Mouse (Mus musculus) ZHBTc4 (cell line): ENCODE measurements around the gene Focad.
A peak's percentile ranks its signal among the peaks of the same experiment; 100 is the strongest.
"Not testable (repeated sequence)": the region's sequence is repeated elsewhere in the genome, so short reads cannot be mapped to it uniquely, and the experiment has no call there.

ENCODE experiments used
- DNase-seq: peaks from one replicate; pipeline ENCODE4 v3.0.0-alpha.2; 2011; ENCODE audit warnings: low read depth, low spot score

Gene Focad

DNA sequence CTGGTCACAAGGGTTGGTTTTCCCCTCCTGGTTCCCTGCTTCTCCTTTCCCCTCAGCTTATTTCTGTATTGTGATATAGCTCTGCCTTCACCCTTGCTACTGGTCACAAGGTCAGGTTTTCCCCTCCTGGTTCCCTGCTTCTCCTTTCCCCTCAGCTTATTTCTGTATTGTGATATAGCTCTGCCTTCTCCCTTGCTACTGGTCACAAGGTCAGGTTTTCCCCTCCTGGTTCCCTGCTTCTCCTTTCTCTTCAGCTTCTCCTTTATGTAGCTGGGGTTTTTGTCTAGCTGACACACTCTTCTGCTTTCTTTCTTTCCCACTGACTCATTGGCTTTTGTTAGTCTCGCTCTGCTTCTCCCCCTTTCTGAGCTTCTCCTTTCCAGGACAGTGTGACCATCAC lies 296.2 kb downstream of the Focad start:
- DNase-seq: not testable (repeated sequence)

DNA sequence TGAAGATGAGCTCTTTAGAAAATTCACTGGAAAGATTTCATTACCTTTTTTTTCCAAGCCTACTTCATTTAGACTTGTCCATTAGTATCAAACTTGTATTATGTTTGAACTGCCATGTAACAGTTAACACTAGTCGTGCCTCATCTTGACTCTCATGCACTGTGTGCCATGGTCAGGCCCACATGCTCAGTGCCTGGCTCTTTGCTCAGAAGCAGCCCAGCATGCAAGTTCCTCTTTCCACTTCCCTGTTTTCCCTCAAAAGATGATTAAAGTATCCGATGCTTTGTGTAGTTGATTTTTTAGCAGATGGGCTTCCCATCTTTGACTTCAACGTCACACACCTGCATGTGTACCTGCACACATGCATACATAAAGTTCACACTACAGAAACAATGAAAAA lies 301.3 kb downstream of the Focad start:
- DNase-seq: no peak

DNA sequence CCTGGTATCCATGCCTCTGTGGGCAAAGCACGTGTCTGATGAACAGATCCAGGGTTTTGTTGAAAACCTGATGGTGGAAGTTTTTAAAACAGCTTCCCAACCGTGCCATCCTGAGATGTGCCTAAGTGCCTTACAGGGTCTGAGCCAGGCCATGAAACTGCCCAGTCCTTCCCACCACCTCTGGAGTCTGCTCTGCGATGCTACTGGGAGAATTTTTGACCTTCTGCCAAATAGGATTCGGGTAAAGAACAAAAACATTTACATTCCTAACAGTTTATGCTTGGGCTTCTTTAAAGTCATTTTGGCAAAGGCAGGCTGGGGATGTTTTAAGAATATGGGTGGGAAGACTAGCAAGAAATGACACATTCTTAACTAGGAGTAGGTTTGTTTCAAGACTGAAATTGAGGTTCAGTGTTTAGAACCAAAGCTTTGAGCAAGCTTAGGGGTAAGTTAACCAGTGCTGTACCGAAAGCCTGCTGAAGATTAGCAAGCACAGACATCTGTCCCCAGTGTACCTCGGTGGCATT lies 302.6 kb downstream of the Focad start:
- no peak for DNase-seq

DNA sequence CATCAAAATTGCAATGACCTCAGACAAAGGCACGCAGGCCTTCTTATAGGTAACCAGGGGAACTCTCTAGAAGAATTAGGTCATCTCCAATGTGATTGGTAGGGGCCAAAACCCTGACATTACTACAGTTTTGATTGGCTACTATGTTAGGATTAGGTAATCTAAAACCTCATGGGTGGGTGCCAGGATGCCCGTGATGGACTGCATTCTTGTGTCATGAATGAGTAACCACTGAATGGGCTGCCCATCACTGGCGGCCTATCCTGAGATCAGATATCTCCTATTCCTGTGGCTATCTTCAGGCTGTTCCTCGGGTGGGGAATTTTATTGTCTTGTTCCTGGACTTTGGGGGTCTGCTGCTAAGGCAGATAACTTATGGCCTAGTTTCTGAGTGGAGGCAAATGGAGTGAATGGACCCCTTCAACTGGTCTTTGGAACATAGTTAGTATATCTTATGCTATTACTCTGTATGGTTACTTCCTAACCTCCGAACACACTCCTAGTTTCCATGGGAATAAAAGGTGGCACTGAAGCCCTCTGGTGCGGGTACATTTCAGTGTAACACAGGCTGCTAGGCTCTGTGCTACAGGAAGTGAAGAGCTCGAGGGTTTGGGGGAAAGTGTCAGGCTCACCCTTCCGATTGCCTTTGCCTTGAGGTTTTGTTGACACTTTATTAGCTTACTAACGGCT lies 306.0 kb downstream of the Focad start:
- no peak for DNase-seq

DNA sequence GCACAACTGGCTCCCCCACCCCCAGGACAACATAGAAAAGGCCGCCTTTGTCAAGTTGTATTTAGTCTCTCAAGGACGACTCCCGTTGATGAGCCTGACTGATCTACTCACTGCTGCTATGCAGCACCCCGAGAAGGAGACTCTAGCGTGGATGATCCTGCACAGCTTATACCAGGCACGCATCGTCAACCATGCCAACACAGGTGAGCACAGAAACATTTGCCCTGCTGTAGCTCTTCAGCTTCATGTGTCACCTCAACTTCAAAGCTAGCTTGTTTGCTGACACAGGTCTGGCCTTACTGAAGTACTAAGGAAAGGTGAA lies 306.5 kb downstream of the Focad start:
- DNase-seq: no peak

DNA sequence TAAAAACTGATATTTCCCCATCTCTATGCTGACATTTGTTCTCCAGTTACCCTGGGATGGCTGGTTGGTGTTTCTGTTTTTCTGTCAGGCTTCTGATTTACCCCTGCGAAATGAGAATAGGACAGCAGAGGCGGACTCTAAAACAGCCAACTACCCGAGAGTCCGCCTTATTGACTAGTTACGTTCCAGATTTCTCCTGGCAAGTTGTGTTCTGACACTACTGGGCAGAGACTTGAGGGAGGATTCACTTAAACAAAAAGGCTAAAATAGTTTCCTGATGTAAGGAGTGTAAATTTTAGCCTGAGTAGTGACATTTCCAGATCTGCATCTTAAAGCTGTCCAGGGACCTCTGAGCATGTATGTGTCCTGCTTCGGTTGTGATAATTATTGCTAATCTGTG lies 308.5 kb downstream of the Focad start:
- no peak for DNase-seq

DNA sequence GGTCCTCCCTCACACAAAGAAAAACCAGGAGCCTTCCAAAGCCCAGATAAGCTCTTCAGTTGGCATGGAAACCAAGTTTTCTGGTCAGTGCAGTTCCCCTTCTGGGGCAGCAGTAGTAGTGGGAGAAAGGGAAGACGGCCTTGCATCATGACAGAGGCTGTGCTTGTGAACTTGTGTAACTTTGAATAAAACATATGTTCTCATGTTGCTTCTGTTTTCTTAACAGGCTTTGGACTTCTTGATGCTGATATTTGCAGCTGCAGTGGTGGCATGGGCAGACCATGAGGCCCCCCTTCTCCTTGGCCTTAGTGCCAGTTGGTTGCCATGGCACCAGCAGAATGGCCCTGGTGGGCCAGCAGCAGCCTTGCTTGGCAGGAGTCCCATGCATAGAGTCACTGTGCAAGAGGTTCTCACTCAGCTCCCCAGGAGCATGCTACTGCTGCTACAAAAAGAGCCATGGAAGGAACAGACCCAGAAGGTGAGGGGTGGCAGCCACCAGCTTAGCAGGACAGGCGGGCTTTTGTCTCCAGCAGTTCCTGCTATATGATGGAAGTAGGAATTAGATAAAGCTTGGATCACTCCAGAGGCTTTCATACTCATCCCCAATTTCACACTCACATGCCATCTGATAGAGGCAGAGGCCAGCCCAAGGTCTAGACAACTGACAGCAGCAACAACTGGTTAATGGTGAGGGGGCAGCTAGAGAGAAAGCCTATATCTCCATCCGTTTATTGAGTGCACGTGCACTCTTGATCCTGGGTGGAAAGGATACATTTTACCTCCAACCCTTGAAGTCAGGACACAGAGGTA lies 312.7 kb downstream of the Focad start:
- DNase-seq: no peak

DNA sequence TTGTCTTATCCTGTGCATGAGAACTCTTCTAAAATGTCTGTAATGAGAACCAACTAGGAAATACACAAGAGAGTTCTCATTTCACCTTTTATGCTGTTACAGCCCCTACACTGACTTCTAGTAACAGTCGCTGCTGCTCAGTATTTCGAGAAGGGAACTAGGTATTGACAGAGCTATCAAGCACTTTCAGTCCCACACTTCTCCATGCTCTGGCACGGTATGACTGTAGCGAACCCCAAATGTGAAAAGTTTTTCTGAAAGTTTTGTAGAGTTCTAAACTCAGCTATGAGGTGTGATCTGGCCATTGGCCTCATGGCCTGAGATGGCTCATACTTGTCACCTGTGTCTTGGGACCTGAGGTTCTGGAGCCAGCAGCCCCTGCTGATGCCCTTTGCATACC lies 314.9 kb downstream of the Focad start:
- no peak for DNase-seq

DNA sequence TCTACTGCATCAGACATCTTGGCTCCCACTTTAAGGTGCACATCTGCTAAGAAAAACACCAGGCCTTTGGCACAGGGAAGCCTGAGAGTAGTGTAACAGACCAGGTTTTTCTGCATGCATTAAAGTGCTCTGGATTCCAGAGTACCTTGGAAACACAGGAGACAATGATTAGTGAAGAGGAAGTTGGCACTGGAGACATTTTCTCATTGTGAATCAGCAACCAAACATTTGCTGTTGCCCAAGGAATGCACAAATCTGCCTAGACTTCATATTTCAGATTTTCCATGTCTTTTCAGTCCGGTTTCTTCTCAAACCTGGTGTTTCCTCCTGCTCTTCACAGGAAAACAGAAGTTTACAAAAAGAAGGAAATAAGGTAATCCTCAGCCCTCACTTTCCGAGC lies 317.9 kb downstream of the Focad start:
- DNase-seq: no peak

DNA sequence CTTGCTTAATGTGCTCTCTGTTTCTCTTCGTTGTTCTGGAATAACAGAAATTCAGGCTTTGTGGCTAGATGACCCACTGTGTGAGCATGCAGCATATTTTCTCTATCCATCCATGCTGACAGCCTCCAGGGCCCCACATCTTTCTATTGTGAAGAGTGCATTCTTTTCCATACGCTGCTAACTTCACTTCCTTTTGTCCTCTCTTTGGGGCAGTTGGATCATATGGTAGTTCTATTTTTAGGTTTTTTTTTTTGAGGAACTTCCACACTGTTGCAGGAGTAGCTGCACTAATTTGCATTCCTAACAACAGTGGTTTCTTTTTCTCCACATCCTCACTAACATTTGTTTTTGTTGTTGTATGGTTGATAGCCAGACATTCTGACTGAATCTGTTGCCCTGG lies 320.6 kb downstream of the Focad start:
- DNase-seq: no peak

DNA sequence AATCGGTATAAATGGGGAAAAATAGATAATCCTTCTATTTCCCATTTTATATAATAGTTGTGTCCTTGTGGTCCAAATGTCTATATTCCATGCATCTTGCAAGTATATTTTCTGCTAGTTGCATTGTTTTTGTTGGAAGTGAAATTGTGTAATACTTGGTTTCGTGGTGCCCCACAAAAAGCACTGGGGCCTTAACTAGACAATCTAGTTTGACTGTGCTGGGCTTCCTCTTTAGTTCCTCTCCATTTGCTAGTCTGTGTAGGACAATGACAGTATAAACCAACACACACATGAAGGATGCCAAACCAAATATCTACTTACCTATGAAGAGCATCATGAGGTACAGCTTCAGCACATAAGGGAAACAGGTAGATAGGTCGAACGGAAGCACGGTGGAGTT lies 324.9 kb downstream of the Focad start:
- no peak for DNase-seq

DNA sequence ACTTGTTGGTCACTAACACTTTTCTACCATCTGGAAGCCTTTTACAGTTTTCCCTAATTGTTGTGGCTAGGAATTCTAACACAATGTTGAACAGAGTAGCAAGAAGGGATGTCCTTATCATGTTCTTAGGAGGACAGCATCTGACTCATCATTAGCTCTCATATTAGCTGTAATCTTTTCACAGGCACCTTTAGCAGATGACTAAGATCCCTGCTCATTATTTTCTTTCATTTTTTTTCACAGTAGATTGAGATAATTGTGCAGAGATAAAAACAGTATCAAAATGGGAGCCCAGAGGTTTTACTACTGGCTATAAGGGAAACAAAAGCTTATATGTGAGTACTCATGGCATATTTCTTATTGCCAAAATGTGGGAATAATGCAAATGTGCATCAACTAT lies 330.1 kb downstream of the Focad start:
- no peak for DNase-seq

DNA sequence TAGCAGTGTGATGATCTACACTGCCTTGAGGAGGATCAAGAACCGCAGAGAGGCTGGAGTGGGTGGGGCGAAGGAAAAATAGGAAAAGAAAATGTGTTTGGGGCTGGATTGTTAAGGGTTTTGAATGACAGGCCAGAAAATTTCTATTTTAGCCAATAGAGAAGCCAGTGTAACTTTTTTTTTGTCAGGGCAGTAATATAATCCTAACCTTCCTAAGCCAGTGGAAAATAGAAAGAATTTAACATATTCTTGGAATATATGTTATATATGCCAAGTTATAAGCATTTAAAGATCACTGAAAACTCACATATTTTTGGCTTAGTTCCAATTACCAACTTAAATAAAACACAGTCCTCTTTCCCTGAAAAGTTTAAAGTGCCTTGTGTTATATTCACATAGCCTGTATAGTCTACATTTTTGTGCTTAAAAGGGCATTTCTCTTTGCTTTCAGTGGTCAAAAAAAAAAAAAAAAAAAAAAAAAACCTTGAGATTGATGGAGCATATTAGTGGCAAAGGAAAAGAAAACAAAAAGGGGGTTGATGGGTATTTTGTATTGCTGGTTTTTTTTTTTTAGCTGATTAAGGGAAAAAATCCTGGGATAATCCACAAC lies 333.3 kb downstream of the Focad start:
- no peak for DNase-seq

DNA sequence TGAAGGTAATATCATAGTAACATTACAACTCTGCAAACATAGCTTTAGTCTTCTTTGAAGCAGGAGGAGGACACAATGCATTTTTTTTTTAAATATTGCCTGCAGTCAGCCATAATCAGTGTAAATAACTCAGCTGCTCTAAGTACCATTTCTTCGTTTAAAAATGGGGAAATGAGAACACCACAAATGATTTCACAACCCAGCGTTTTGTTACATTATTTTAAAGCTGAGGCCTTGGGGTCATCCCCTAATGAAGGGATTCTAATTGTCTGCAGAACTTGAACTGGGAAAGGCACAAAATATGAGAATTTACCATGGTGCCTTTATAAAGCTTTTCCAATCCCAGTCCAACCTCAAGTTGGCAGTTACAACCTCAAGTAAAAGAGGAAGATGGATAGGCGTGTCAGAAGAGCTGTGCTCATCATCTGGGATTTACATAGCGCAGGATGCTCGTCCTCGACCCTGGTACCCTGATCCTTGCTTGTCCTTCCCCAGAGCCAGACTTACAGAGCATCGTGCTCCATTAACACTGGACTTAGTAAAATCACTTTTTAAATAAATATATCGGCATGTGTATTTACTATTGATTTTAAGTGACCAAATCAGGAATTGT lies 338.1 kb downstream of the Focad start:
- DNase-seq: no peak

DNA sequence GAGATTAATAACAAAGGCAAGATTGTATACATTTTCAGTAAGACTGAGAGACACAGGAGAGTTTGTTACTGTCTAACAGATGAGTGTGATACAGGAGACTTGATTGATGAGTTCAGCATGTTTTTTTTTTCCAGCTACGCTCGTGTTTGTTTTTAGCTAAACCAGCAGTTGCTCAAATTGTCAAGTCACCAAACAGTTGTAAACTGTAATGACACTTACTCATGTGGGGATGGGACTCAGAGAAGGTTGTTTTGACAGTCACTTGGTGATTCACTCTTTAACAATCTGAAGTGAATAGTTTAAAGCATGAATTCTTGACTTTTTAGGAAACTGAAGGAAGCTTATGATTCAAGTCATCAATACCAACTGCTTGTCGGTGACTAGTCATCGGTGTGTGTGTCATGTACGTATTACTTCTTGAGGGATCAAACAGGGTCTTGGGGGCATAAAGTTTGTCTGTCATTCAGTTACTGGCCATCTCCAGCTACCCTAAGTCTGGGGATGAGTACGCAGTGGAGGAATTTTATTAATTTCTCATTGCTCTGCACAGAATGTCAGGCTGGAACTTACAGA lies 342.2 kb downstream of the Focad start:
- DNase-seq: no peak

DNA sequence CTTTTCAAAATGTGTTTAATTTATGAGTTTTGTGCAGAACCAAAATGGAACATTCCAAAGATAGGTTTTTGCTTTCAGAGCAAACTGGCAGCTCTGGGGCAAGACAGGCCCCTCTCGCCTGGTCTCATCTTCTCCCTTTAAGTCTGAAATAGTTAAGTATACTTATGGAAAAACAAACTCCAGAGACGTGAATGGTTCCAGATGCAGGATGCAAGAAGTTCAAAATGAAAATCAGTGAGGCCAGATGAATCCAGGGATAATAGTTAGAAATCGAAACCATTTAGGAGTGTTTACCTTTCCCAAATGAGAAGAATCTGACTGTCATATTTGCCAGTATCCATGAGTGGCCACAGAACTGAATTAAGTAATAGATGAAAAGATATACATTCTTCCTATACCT lies 342.7 kb downstream of the Focad start:
- no peak for DNase-seq

DNA sequence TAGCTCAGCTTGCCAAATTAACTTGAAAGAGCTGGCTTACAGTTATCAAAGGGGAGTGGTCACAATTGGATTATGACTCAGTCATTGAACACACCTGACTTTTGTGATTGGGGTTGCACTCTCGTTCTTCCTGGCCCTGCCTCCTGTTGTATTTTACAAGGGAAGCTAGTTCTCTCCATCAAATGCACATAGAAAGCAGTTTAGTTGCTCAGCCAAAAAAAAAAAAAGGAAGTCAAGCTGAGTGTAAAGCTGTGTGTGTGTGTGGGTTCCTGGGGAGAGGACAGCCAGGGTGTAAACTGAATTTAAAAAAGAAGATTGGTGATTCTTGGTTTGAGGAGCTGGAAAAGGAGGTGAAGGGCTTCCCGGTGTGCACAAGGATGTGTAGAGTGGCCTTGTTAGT lies 343.5 kb downstream of the Focad start:
- DNase-seq: no peak

DNA sequence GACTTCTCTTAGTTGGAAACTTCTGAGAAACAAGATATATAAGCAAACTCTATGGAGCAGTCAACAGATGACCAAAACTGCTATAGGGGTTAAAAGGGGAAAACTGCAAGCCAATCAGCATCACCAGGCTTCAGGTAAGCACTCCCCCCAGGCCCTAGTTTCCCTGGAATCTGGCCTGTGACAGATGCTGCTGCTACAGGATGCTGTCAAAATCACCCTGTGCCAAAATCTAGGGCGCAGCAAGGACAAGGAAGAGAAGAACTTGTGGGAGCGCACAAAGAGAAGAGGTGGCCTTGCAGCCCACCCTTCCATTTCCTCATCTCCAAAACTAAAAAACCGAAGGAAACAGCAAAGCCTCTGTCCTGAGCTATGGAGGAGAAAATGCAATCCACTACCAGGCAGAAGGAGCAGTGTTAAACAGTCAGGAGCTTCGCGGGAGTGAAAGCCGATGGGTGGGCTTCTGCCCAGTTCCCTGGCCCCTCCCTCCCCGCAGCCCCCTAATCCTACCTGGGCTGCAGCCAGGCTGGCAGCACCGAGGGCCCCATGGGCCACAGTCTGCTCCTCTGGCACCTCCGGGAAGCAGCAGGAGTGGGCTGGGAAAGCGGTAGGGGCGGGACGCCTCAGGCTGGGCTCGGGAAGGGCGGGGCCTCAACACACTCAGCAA lies 344.0 kb downstream of the Focad start, which contains the start of gene Hacd4:
Hacd4 (minus strand) TSS at position 603 of the 664 bp plus-strand sequence.
- peak; percentile 68 for DNase-seq

DNA sequence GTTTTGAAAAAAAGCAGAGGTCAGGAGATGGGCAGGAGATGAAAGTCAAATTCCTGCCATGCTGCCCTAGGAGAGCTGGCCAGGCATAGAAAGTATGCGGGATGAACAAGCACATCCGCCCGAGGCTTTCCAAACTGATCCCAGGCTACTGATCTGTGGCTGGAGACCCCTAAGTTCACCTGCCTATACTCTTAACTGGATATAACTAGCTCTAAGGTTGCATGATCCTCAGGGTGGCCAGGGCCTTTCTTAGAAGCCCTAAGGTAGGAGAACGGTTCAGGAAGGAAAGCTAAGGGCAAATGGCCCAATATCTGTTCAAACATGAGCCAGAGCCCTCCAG lies 344.5 kb downstream of the Focad start:
- no peak for DNase-seq

DNA sequence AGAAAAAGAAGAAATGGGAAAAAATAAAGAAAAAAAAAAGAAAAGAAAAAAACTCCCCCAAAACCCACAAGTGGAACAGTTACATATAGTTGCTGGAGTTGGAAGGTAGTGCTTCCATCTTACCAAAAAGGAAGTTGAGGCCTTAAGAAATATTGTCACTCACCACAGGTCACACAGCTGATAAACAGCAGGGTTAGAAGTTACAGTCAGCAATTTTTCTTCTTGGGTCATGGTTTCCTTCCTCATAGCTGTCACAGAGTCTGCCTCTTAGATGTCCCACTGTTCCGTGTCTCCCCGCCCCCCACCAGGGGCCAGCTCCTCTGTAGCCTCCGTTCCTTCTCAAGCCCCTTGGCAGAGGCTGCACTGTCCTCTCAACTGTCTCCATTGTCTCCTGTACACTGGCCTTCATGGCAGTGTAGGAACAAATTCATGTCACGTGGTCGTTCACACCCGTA lies 345.3 kb downstream of the Focad start:
- DNase-seq: no peak

DNA sequence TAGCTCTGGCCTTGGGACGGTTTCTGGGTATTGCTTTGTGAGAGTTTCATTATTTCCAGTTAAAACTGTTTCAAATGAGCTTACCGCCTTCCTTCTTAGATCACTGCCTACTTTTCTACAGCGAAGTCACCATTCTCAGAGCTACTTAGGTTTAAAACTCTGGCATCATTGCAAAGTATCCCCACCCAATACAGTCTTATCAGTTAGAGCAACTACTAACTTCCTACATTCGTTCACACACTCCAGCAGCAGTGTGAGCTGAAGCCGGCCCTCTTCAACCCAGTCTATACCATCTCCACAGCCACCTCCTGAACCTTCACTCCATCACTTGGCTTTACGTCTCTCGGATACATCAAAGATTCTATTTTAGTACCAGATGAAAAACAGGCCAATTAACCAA lies 346.4 kb downstream of the Focad start:
- no peak for DNase-seq
